Mouse (Mus musculus) bone marrow, adult 2 months (tissue): ENCODE data around the gene Frrs1l. TPM values are rescaled to one million over a fixed set of nuclear protein-coding genes. Genes with fewer than 3 reads are reported as not detected.

ENCODE experiments used
- H3K27ac ChIP-seq: fragments of 200-500 bp; 2 replicates; pipeline ENCODE4 v1.5.1; 2012; ENCODE audit warnings: low read depth, mild to moderate bottlenecking, control low read depth, inconsistent platforms, low read length; ENCODE audit not compliant: control insufficient read depth, poor library complexity, insufficient read depth
- H3K4me1 ChIP-seq: fragments of 200-500 bp; 2 replicates; pipeline ENCODE4 v1.6.1; 2011; ENCODE audit warnings: low read length; ENCODE audit not compliant: control insufficient read depth, insufficient read depth
- H3K4me3 ChIP-seq: fragments of 200-500 bp; replicated peaks from 2 replicates; pipeline ENCODE3; 2011; ENCODE audit warnings: mild to moderate bottlenecking, low read depth, low read length, control low read depth; ENCODE audit not compliant: control insufficient read depth
- CTCF ChIP-seq: fragments of 200-500 bp; IDR thresholded peaks from 2 replicates; pipeline ENCODE4 v1.5.1; 2011; ENCODE audit warnings: low read length, control low read depth; ENCODE audit not compliant: control insufficient read depth, insufficient read depth
- POLR2A ChIP-seq: fragments of 200-500 bp; IDR thresholded peaks from 2 replicates; pipeline ENCODE4 v1.6.1; 2011; ENCODE audit warnings: low read depth, mild to moderate bottlenecking, control low read depth, low read length, borderline replicate concordance; ENCODE audit not compliant: control insufficient read depth
- WGBS: fragments of 180-500 bp; shearing (Covaris S2); methylation state at CpG from one replicate; pipeline ENCODE4 v1.1.7; 2018; 5-methylcytosine and 5-hydroxymethylcytosine counted together
- polyA plus RNA-seq: library from polyadenylated mRNA; stranded (reverse); fragments of >200 nt; gene quantifications from 2 replicates; pipeline ENCODE4 v1.2.4, GENCODE M21; 2011; ENCODE audit warnings: low replicate concordance; ENCODE audit not compliant: missing spikeins, insufficient read depth, insufficient read length

Frrs1l gene
- polyA plus RNA-seq, 1 experiment: not detected

DNA sequence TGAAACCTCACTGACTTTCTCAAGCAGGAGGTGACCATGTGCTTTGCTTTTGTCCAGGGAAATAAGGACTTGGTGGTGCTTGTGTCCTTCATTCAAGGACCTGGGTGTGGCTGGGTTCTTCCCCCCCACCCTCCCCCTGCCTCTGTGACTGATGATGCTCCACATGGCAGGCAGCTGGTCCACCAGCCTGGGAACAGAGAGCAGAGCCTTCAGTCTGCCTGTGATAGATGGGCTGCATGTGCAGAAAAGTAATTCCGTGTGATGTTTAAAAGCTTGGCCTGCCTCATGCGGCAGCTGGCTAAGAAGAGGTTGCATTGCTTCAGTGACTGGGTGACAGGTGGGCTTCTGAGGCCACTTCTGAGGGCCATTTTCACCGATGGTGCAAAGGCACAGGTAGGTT, 12.6 kb upstream of the Frrs1l start:
- Histone ChIP-seq H3K27ac (no peak overlapping the region), H3K4me3 (no peak overlapping the region), H3K4me1 (no peaks in the 10 kb centered on the region)
- 63% methylated on average over 3 of the region's 3 CpGs for WGBS
- TF ChIP-seq POLR2A (no peak), CTCF (no peak)

DNA sequence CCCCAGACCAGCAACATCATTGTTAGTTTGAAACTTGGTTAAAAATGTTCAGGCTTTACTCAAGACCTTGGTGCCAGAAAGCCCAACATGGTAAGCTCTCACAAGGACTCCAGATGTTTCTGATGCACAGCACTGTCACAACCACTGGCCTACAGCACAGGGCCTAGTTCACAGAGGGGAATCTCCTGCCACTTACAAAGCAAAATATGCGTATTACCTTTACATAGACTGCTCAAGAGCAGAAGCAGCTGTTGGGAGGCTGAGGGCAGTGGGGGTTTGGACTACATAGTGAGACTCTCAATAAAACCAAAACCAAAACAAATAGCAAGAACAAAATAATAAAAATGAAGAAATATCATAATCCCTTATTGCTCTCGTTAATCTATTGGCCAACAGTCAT, 11.2 kb upstream of the Frrs1l start:
- 83% methylated on average over 2 of the region's 2 CpGs for WGBS
- H3K4me1 ChIP-seq: no peaks in the 10 kb centered on the region
- TF ChIP-seq CTCF: no peak
- no peak for TF ChIP-seq POLR2A
- H3K27ac ChIP-seq: no peak overlapping the region
- no peak overlapping the region for H3K4me3 ChIP-seq

DNA sequence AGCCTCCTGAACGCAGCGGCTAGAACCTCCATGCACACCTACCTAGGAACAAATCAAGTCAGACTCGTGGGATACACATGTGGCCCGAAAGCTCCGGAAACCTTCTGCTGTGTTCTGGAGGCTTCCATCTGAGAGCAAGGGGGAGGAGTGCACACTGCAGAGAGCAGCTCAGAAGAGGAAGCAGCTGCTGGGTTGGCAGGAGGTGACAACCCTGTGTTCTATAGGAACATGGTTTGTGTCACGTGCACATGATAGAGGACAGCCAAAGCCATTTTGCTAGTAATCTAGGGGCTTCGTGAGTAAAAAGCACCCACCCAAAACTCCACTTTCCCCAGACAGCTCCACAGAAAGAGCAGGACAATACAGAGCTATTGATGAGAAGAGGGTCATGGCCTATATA, 3.1 kb upstream of the Frrs1l start:
- 5% methylated on average over 7 of the region's 7 CpGs for WGBS
- no peak overlapping the region for H3K27ac ChIP-seq
- TF ChIP-seq CTCF (no peak), POLR2A (no peak)
- H3K4me1 ChIP-seq: no peaks in the 10 kb centered on the region
- no peak overlapping the region for H3K4me3 ChIP-seq

GRCm38 (mm10) chr4:56991951-56992350, 1.8 kb upstream of the Frrs1l start:
- TF ChIP-seq CTCF (no peak), POLR2A (no peak)
- Histone ChIP-seq H3K4me3 (no peak overlapping the region), H3K27ac (no peak overlapping the region), H3K4me1 (no peaks in the 10 kb centered on the region)
- 71% methylated on average over 2 of the region's 2 CpGs for WGBS

GRCm38 (mm10) chr4:56989431-56990214, 568 bp downstream of the Frrs1l start:
- Histone ChIP-seq H3K27ac (no peak overlapping the region), H3K4me1 (no peaks in the 10 kb centered on the region), H3K4me3 (no peak overlapping the region)
- WGBS: 17% methylated on average over 45 of the region's 45 CpGs
- TF ChIP-seq POLR2A: no peak
- no peak for TF ChIP-seq CTCF

DNA sequence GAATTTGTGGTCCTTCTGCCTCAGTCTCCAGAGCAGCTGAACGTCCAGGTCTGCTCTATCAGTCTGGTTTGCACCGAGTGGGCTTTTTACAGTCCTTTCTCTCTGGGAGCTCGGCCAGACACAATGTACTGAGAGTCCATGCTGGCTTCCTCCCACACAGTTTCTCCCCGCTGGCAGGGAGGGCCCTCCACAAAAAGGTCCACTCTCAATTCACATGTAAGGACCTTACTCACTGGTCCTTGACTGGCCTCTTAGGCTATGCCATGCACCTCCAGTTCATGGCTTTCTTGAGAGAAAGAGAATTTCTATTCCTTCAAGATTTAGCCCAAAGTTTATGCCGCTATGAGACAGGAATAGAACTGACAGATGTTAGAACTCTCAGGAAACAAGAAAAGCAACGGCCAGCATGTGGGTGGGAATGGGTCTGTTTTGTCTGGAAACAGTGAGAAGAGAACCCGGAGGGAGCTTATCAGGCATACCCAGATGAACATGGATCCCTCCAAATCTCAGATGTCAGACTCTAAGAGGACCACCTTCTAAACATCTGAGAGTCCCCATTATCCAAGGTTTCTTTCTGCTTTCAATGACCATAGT, 24.5 kb downstream of the Frrs1l start:
- 39% methylated on average over 7 of the region's 7 CpGs for WGBS
- TF ChIP-seq POLR2A: no peak
- TF ChIP-seq CTCF: no peak
- H3K4me1 ChIP-seq: no peaks in the 10 kb centered on the region
- H3K4me3 ChIP-seq: no peak overlapping the region
- H3K27ac ChIP-seq: no peak overlapping the region

DNA sequence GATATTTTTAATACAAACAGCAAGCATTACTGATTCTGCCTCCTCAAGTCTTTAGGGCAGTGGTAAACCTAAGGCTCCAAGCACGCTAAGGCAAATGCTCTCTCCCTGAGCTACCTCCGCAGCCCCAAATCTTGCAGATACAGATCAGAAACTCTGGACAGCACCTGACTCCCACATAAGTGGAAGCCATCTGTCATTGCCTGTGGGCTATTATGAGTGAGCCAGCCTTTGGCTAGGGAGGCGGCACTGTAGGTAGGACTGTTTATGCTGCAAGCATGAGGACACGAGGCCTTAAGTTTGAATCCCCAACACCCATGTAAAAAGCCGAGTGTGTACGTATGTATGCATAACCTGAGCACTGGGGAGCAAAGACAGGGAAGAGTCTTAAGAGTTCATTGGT, 26.5 kb downstream of the Frrs1l start:
- TF ChIP-seq CTCF (no peak), POLR2A (no peak)
- Histone ChIP-seq H3K27ac (no peak overlapping the region), H3K4me3 (no peak overlapping the region), H3K4me1 (no peaks in the 10 kb centered on the region)
- 89% methylated on average over 6 of the region's 6 CpGs for WGBS

- Histone ChIP-seq H3K4me3 (no peak overlapping the region), H3K27ac (no peak overlapping the region), H3K4me1 (peaks cover 1% of the 10 kb centered on the region; the same call in 1 of the 2 replicates)
- no peak for TF ChIP-seq CTCF
- no peak for TF ChIP-seq POLR2A
- WGBS: 82% methylated on average over 12 of the region's 12 CpGs
Measured at GRCm38 (mm10) chr4:56961320-56961925, 28.8 kb downstream of the Frrs1l start.
